Mouse (Mus musculus) embryo, embryonic 10.5 days (tissue): ENCODE data around the gene Sgca.

Experiments
- DNase-seq: peaks from one replicate; pipeline ENCODE4 v3.0.0-alpha.2; 2015; ENCODE audit warnings: low spot score

Sgca gene

DNA sequence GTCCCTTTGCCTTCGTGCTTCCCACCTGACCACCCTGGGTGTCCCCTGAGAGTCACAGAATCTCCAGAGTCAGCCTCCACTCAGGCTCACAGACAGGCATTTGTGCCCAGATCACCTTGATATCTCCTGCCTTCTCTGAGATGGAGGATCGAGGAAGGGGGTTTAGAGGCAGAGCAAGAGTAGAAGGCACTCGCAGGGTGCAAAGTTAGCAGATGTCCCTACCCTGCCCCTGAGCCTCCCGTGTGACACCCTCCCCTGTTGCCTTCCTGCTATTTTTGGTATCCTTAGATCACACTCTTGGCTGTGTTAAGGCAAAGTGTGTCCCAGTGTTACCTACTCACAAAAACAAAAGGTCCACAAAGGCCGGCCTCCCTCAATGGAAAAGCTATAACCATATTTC, at the start of gene Sgca:
Gene Sgca, minus strand, starts transcription at position 129 of the 400 bp plus-strand sequence.
- DNase-seq, result no peak

DNA sequence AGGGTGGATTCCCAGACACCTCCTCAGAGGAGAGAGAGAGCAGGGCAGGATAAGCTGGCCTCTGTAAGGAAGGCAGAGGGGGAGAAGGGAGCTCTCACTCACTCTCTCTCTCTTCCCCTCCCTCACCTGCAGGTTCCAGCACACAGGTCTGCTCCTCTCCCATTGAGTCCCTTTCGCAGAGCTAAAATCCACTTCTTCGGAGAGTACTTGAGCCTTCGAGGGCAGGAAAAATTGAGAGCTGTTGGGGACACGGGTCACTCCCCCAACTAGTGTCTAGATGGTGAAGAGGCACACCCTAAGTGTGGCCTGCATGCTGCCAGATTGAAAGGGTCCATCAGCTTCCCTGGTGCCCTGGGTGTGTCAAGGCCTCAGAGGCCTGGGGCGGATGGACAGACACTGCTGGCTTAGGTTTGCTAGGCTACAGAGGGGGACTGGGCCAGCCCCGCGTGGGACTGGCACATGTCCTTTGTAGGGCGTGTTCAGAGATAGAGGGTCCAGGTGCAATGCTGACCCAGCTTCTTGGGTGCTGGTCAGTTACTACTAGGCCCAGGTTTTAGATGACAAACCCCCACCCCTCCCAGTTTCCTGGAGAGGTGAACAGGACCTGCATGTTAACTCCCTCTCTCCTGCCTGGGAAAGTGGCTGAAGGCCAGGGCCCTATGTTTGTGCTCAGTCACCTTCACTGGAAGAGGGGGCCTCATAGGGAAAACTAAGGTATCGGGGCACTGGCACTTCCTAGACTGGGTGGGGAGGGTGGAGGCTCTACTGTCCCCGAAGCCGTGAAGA, 49.3 kb upstream of the Sgca start:
- no peak for DNase-seq

DNA sequence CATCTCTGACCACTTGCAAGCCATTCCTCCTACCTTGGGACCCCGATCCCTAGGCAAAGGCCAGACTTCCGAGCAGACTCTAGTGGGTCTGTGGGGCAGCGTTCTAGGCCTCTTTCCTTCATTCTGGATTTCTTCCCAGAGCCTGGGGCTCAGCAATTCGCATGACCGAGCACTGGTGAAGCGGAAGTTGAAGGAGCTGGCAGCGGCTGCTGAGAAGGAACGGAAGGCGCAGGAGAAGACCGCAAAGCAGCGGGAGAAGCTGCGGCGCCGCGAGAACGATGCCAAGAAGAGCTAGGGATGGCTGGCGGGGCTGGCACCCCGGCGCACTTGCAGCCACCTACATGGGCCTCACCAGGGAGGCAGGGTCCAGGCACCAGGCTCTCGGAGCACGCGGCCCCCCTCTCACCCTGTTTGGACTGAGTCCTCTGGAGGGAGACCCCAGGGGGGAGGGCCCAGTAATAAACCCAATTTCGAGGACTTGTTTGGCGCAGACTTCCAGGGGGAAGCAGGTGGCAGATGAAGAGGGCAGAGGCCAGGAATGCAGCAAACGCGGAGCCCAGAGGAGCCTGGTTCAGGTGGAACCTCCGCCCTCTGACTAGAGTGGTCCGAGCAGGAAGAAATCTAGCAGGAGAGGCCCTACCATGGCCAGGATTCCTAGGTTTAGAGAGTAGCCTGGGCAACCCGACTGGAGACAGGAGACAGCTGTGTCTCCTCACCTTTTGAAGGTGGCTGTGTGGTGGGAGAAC, 48.5 kb upstream of the Sgca start:
- no peak for DNase-seq

GRCm38 (mm10) chr11:95023481-95023880, 47.4 kb upstream of the Sgca start:
- no peak for DNase-seq

DNA sequence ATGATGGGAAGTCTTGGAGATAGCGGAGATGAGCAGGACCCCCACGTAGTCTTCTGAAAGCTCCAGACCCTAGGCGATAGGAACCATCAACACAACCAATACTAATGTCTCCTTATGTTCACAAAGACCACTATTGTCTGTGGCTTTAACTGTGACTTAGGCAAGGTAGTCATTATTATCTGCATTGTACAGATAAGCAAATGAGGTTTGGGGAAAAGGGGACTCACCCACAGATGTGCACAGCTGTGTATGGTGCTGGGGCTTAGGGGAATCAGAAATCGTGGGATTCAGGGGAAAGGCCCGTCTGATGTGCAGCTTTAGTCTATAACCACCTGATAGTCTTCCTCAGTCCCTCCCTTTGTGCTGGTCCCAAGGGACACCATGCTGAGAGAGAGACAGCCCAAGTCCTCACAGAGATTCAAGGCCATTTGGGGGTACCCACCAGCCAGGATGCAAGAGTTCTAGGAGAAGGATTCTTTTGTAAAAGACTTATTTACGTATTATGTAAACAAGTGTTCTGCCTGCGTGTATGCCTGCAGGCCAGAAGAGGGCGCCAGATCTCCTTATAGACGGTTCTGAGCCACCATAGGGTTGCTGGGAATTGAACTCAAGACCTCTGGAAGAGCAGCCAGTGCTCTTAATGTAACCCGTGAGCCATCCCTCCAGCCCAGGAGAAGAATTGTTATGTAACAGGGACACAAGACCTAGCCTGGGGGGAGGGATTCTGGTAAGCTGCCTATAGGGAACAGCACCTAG, 46.3 kb upstream of the Sgca start:
- DNase-seq, result no peak

DNA sequence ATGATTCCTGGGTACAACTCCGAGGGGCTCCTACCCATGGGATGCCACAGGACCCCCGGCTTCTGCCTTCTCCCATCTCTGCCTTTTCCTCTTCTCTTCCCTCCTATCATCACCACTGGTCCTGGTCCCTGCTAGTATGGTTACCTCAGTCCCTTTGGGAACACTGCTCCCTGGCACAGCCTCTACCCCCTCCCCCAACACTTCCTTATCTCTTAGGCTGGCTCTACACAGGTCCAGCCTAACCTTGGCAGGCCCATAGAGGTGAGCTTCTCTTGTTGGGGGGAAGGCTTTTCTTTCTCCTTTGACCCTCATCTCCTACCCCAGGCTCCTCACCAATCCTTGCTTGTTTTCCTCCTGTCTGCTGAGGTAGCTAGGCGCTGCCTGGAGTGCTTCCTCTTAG, 39.4 kb upstream of the Sgca start:
- DNase-seq, result no peak

DNA sequence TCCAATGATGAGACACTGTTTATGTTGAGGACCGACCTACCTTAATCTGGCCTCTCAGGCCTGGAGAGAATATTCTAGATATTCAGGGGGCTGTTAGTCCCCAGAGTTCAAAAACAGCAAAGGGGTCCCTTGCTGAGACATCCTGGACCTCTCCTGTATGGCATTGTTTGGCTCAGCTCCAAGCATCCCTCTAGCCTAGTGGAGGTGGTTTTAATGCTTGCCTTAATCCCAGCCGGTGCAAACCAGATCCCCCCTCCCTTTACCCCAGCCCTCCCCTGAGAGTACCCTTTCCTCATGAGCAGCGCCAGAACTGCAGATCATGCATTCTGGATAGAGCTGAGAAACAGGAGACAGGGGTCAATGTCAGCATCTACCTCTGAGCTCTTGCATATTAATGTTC, 36.4 kb upstream of the Sgca start:
- DNase-seq, result no peak

- no peak for DNase-seq
Observed at GRCm38 (mm10) chr11:95012075-95012474, 35.9 kb upstream of the Sgca start.

- DNase-seq, result no peak
Observed at GRCm38 (mm10) chr11:95011416-95011815, 35.3 kb upstream of the Sgca start.

- peak; percentile 12 for DNase-seq
Observed at GRCm38 (mm10) chr11:95010841-95011403, 34.8 kb upstream of the Sgca start.

DNA sequence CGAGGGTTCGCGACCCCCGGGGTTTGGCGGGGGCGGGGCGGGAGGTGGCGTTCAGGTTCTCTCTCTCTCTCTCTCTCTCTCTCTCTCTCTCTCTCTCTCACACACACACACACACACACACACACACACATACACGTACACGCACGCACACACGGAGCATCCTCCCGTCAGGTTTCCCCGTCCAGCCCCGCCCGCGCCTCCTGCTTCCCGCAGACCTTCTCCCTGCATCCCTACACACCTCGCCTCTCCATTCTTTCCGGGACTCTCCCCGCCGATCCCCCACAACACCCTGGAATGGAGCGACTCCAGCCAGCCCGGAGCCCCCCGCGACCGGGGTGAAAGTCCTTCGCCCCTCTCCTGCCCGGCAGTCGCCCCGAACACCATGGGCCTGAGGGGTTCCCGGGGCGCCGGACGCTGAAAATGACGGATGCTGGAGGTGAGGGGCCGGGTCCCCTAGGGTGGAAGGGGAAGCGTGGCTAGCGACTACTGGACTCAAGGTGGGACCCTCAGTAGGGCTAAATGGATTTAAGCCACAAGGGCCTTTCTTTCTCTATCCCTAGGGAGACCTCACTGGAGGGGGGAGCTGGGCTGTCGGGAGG, 34.1 kb upstream of the Sgca start:
- DNase-seq, result peak; percentile 42

- peak; percentile 85 for DNase-seq
Observed at GRCm38 (mm10) chr11:95009629-95010014, 33.5 kb upstream of the Sgca start, which contains the start of gene Samd14. TSS of gene Samd14 (plus strand) at chr11:95009879.

GRCm38 (mm10) chr11:95008661-95009628, 32.8 kb upstream of the Sgca start:
- DNase-seq, result no peak

DNA sequence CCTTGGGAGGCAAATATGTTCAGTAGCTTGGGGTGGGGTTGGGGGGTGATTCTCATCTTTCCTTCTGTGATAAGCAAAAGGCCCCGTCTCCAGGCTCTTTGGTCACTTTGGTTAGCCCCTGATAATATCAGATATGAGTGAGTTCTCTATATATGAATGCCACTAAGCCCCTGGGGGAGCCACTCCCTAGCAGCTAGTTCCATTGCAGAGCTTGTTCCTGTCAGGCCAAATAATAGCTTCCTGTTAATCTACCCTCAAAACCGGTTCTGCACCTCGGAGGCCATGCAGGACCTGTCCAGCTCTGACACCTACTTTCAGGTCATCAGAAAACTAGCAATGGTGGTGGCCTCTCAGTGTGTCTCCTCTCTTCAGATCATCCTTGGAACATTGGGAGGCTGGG, 31.3 kb upstream of the Sgca start:
- DNase-seq, result no peak

DNA sequence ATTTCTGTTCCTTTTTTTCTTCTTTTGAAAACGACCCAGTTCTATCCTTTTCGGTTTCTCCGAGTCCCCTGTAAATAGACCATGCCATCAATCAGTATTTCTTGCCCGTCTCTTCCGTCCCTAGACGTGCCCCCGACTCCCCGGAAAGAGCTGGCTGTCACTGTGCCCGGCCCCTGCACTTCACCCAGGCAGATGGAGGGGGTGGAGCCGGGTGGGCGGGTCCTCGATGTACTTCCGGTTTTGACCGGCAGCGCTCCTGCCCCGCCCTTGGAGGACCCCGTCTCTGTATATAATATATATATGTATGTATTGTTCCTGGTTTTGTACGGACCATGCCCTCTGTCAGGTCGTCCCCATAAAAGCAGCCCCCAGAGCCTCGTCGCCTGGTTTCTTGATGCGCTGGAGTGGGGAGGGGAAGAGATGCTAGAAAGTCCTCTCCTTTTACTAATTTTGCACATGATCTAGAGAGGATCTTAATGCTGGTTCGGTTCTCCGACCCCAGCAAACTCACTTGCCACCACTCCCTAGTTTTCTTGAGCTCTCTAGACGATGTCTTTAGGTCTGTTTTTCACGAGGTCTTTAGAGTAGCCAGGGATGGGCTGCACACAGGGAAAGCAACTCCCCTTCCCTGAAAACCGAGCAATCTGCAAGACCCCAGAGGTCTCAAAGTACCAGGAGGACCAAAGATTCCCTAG, 30.5 kb upstream of the Sgca start:
- DNase-seq, result peak; percentile 86

DNA sequence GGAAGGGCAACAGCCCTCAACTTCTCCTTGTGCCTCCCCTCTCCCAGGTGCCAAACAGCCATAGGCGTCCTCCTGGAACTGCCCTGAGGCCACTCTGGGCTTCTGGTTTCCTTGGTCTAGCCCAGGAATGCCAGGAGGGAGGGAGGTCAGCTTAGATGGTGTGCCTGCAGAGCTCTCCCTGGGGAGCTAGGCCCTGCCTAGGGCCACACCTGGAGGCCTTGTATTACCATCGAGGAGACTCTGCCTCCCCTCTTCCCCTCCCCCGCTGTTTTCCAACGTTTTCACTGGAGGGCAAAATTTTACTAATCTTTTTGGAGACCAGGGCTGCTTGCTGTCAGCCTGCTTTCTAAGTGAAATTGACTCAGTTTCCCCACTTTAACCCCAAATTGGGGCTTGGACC, 29.9 kb upstream of the Sgca start:
- DNase-seq, result no peak

DNA sequence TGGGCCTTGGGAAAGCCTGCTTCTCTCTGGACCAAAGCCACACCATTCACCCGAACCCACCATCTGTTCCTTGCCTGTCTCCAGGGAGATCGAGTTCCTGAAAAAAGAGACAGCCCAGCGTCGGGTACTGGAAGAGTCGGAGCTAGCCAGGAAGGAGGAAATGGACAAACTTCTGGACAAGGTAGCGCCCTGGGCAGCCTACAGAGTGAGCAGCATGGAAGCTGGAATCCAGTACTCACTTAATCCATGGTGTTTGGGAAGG, 28.7 kb upstream of the Sgca start:
- DNase-seq, result no peak

DNA sequence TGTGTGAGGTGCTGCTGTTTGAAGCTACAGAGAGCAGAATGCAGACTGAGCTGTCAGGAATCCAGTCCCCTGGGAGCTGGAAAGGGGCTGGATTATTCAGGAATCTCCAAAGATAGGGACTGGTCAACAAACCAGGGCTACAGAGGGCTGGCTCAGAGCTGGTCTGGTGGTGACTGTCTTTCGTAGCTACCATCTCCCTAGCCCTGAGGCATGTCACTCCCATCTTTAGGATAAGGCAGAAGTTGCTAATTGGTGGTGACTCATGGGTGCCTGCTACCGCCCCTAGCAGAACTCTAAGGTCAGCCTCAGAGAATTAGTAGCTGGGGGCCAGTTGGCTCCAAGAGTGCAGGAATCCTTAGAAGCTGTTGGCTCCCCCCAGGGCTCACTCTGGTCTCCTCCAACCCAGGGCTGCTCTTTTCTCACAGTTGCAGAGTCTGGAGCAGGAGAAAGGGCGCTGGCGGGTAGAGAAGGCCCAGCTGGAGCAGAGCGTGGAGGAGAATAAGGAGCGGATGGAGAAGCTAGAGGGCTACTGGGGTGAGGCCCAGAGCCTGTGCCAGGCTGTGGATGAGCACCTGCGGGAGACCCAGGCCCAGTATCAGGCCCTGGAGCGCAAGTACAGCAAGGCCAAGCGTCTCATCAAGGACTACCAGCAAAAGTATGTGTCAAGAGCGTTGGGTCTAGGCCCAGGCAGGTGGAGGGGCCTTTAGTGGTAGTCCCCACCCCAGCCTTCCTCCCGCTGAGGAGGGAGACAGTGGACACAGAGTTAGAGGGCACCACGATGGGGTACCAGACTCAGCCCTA, 28.2 kb upstream of the Sgca start:
- DNase-seq, result no peak

DNA sequence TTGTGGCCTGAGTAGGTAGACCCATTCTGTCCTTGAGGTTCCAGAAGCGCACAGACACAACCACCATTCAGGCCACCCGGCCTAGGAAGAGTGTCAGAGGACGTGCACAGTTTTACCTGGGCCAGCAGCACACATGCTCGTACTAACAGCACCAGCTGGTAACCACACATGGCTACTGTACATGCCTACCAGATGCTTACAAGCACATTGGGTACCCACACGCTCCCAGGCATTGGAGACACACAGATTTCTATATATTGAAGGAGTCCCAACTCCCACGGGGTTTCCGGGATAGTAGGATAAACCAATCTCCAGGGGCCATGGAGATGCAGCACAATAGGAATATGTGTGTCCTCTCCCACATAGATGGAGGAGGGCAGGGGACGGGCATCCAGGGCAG, 26.6 kb upstream of the Sgca start:
- DNase-seq, result no peak
